Mouse (Mus musculus) E14TG2a.4 (cell line): Measurements from ENCODE around the gene Uqcc2.

ENCODE experiments used
- H3K27me3 ChIP-seq: 2 replicates; pipeline ENCODE4 v1.6.1; 2014; ENCODE audit warnings: low read length, control low read depth; ENCODE audit not compliant: insufficient read depth
- H3K36me3 ChIP-seq: 2 replicates; pipeline ENCODE4 v1.6.1; 2014; ENCODE audit warnings: low read length, control low read depth; ENCODE audit not compliant: insufficient read depth
- H3K4me1 ChIP-seq: replicated peaks from 2 replicates; pipeline ENCODE4 v1.6.1; 2014; ENCODE audit warnings: low read depth, low read length, control low read depth
- H3K4me3 ChIP-seq: replicated peaks from 2 replicates; pipeline ENCODE4 v1.5.1; 2014; ENCODE audit warnings: mild to moderate bottlenecking, low read length
- H3K9me3 ChIP-seq: 2 replicates; pipeline ENCODE4 v1.6.1; 2014; ENCODE audit warnings: low read length, control low read depth
- CTCF ChIP-seq: conservative IDR thresholded peaks from 2 replicates; pipeline ENCODE4 v1.5.1; 2014; ENCODE audit warnings: low read length
- NANOG ChIP-seq: IDR thresholded peaks from 2 replicates; pipeline ENCODE4 v1.6.1; 2014; ENCODE audit warnings: borderline replicate concordance, low read length, mixed read lengths
- POU5F1 ChIP-seq: IDR thresholded peaks from 2 replicates; pipeline ENCODE4 v1.6.1; 2014; ENCODE audit warnings: low read length, borderline replicate concordance

Uqcc2 gene

DNA sequence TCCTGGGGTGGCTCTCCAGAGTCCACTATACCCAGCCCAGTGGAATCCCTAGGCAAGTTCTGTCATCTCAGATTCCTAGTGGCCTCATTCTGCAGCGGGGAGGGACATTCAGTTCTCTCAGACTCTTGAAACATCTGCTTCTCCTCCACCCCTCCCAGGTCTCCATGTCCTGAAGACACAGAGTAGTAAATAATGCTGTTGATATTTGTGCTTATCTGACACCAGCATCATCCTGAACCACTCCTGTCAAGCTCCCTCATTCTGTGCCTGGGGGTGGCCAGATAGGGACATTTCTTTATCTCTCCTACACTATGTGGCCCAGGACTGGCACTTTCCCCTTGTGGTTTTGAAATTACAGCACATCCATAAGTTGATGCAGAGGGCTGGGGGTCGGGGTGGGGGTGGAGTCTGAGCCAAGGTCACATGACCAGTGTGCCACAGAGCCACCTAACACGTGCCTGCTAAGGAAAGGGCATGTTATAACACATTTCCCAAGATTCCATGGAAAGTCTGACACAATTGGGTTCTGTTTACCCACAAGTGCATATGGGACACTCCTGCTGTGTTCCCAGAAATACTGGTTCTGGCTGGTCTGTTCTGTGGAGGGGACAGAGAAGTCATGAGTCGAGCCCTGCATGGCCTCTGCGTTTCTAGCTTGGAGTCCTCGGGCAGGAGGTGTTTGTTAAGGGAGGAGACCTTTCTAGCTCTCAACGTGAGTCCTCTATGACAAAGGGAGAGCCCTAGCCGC, 19.4 kb upstream of the Uqcc2 start:
- Histone ChIP-seq H3K27me3 (peaks cover 42% of the 10 kb centered on the region), H3K36me3 (no peaks in the 10 kb centered on the region), H3K9me3 (no peaks in the 10 kb centered on the region), H3K4me1 (peaks cover 33% of the 10 kb centered on the region), H3K4me3 (no peak overlapping the region)
- TF ChIP-seq NANOG (no peak), POU5F1 (no peak), CTCF (no peak)

DNA sequence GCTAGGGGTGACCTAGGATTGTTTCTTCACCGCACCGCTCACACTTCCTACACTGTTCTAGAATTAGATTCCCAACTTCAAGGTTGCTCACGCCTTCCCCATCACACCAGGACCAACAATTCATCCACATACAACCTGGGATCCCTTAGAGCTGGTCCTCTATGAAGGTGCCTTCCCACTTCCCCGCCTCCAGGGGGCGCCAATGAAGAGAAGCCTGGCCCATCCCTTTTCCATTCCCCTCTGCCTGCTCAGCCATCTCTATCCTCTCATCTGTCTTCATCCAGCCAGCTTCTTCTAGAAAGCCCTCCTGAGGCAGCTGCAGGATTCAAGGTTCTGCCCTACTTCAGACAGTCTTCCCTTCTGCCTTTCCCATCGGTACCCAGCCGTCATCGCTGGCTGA, 17.7 kb upstream of the Uqcc2 start:
- H3K36me3 ChIP-seq = no peaks in the 10 kb centered on the region
- TF ChIP-seq POU5F1 (no peak), CTCF (peak; percentile 84), NANOG (no peak)

DNA sequence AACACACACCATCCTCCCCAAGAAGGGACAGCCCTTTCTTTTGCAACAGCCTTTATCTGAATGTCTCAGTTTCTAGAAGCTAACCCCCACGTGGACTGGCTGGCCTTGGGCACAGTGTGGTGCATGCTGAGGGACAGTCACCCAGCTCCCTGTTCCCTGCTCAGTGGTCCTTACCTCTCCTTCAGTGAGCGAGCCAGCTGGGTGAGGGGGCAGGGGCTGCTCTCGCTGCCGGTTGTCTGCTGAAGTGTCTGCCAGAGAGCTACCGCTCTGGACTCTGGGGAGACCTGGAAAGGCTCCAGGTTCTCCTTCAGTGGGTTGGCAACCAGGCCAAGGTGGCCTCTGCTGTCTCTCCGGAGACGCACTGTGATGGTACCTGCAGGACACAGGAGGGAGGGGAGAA, 17.2 kb upstream of the Uqcc2 start:
- H3K4me1 ChIP-seq = peaks cover 44% of the 10 kb centered on the region
- TF ChIP-seq POU5F1 = no peak
- TF ChIP-seq NANOG = no peak
- no peak for TF ChIP-seq CTCF
- H3K36me3 ChIP-seq = no peaks in the 10 kb centered on the region
- no peak overlapping the region for H3K4me3 ChIP-seq
- H3K9me3 ChIP-seq = no peaks in the 10 kb centered on the region
- H3K27me3 ChIP-seq = peaks cover 51% of the 10 kb centered on the region

More for the DNA sequence above, 17.7 kb upstream of the Uqcc2 start:
- Histone ChIP-seq H3K4me1 (peaks cover 39% of the 10 kb centered on the region), H3K27me3 (peaks cover 47% of the 10 kb centered on the region), H3K4me3 (no peak overlapping the region), H3K9me3 (no peaks in the 10 kb centered on the region)

DNA sequence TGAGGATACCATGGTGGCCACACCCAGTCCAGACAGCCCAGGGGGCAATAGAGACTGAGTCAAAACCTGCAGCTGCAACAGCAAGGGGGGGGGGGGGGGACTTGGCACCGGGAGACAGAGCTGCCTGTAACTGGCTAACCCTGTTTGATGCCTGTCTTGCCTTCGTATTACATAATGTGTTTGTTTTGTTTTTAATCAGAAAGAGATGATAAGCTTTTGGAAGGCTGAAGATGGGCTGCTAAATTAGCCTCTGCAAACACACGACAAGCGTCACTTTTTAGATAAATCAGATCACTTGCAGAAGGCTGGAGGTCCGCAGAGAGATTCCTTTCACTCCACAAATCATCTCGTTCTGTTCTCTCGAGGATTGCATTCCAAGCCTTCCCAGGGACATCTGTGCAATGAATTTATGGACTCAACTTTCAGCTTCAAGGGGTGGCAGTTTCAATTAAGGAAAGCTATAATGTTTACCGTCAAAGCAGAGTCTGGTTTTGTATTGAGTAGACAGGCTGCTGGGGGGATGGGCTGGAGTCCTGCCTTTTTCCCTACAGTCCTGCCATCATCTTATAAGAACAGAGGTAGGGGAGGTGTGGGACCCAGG, 12.7 kb upstream of the Uqcc2 start:
- H3K36me3 ChIP-seq = no peaks in the 10 kb centered on the region
- H3K4me1 ChIP-seq = peaks cover 67% of the 10 kb centered on the region
- TF ChIP-seq CTCF (no peak), POU5F1 (no peak), NANOG (no peak)
- no peaks in the 10 kb centered on the region for H3K9me3 ChIP-seq
- H3K4me3 ChIP-seq = no peak overlapping the region
- H3K27me3 ChIP-seq = peaks cover 35% of the 10 kb centered on the region

DNA sequence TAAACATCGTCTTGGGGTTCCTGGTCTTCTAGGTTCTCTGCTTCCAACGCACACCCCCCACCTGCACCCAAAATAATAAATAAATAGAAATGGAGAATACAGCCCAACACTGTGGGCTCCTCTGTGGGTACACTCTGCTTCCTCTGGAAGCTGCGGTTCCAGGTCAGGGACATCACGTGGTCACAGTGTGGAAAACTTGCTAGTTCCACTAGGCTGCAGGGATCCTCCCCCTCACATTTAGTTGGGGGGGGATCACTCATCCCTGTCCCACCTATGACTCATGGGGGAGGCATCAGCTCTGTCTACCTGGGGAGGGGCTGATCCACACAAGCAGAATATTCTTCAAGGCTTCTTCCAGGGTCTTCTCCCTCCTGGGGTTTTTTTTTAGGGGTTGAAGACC, 10.4 kb upstream of the Uqcc2 start:
- TF ChIP-seq CTCF (no peak), NANOG (no peak), POU5F1 (no peak)
- Histone ChIP-seq H3K9me3 (no peaks in the 10 kb centered on the region), H3K36me3 (no peaks in the 10 kb centered on the region), H3K4me3 (0 out of 2 replicates have a peak overlapping the region, but pooled peaks have one; percentile 32), H3K4me1 (peaks cover 81% of the 10 kb centered on the region), H3K27me3 (peaks cover 32% of the 10 kb centered on the region)

DNA sequence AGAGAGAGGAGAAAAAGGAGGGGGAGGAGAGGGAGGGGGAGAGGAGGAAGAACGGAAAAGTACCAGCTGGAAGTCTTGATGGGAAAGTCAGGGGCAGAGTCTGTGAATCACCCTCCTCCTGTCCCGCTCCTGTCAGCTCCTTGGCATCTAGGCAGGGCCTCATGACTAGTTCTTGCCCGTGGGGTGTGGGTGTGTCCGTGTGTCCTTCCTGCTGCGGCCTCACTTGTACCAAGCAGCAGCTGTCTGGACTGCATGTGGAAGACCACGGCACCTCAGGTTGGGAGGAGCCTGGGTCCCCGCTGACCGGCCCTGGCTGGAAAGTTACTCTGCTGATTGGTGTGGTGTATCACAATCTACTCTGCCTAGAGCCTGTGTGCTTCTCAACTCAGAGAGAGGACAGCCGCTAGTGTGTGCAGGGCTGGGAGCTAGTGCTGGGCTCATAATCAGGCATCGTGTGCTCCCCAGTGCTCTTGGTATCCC, 8.3 kb upstream of the Uqcc2 start:
- Histone ChIP-seq H3K27me3 (peaks cover 32% of the 10 kb centered on the region), H3K4me3 (no peak overlapping the region), H3K36me3 (no peaks in the 10 kb centered on the region), H3K4me1 (peaks cover 71% of the 10 kb centered on the region), H3K9me3 (no peaks in the 10 kb centered on the region)
- no peak for TF ChIP-seq CTCF
- no peak for TF ChIP-seq NANOG
- no peak for TF ChIP-seq POU5F1

DNA sequence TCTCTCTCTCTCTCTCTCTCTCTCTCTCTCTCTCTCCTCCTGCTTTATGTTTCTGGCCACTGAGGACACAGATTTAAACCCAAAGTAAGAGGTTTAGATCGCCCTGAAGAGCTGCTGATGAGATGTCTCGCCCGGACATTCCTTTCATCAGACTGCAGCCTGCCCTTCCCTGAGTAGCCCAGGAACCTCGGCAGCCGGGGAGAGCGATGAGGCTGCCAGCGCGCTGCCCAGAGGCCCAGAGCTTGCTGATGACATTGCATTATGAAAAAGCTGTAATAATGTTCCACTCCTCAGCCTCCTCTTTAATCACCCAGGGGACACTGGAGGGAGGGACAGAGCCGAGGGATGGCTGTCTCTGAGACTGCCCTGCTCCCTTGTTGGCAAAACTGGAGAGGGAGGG, 6.5 kb upstream of the Uqcc2 start:
- Histone ChIP-seq H3K4me3 (no peak overlapping the region; the same call in 1 of the 2 replicates), H3K27me3 (peaks cover 25% of the 10 kb centered on the region), H3K36me3 (no peaks in the 10 kb centered on the region), H3K9me3 (no peaks in the 10 kb centered on the region), H3K4me1 (peaks cover 58% of the 10 kb centered on the region)
- TF ChIP-seq NANOG (no peak), CTCF (no peak), POU5F1 (no peak)

DNA sequence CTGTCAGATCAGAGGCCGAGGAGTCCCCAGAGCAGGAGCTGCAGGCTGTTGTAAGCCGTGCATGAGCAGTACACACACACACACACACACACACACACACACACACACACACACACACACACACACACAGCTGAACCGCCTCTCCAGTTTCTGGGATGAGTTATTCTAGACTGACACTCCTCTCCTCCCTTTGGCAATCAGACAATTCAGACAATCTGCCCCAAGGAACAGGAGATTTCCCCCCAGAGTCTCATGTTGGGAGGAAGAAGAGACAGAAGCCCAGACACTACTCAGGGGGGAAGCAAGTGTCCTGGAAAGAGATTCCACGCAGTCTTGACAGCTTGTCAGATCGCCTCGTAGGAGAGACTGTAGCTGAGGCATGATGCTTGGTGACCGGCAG, 5.6 kb upstream of the Uqcc2 start:
- Histone ChIP-seq H3K36me3 (no peaks in the 10 kb centered on the region), H3K4me1 (peaks cover 56% of the 10 kb centered on the region)
- no peak for TF ChIP-seq CTCF
- no peak for TF ChIP-seq POU5F1
- TF ChIP-seq NANOG = no peak

DNA sequence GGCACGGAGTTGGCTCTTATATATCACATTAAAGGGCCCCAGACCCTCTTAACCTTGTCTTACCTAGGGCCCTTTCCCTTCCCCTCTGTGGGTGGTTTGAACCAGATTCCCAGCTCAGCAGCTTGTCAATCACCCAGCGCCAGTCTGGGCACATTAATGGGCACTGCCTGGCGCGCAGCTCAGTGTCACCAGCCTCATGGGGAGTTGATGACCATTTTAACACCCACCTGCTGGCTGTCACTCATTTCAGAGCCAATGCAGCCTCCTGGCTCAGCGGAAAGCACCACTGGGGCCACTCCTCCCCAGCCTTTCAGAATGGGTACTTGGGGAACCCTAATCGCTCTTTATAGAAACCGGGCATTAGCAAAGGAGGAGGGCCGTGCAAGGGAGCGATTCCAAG, 4.7 kb upstream of the Uqcc2 start:
- peaks cover 30% of the 10 kb centered on the region for H3K27me3 ChIP-seq
- no peak for TF ChIP-seq POU5F1
- no peak for TF ChIP-seq NANOG
- no peak for TF ChIP-seq CTCF
- no peaks in the 10 kb centered on the region for H3K9me3 ChIP-seq
- no peaks in the 10 kb centered on the region for H3K36me3 ChIP-seq
- no peak overlapping the region for H3K4me3 ChIP-seq
- peaks cover 48% of the 10 kb centered on the region for H3K4me1 ChIP-seq

More for the DNA sequence above, 5.6 kb upstream of the Uqcc2 start:
- no peak overlapping the region for H3K4me3 ChIP-seq
- no peaks in the 10 kb centered on the region for H3K9me3 ChIP-seq
- peaks cover 30% of the 10 kb centered on the region for H3K27me3 ChIP-seq
